Comparison of ENCODE assay signal across 12 mouse cellular contexts in the genomic region with DNA sequence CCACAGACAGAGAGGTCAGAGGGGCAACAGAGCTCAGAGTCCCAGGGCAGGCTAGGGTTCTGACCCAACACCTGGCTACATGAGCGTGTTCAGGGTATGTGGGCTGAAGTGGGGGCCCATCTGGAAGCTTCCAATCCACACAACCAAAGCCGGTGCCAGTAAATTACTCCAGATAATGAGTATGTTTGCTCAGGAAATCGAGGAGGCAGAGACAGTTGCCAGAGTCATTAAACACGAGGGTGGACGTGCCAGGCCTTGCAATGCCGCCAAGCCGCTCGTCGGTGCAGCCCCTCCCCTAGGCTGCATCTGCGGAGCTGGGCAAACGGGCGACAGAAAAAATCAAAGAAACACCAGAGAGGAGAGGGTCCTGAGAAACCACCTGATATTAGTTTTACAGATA.
DNase-seq lines count a peak whose midpoint lies in the region; ATAC-seq and TF ChIP-seq lines count a peak whose summit lies in the region.
"Had no signal": no experiment of that assay in that cellular context is flagged by ENCODE, and none has a peak within 500 bp of the region (broad histone marks: within the 10 kb centered on the region; RNA-seq: fewer than 3 reads in every experiment).

No protein-coding gene starts in this region.

- DNase-seq in frontal cortex, postnatal 10 days (ENCODE audit: low spot score in 2 of 2) = peak; percentile 35 to 42
- DNase-seq in frontal cortex, postnatal 25 days (ENCODE audit: low spot score in 2 of 2) = no peak
- DNase-seq in lung, adult 2 months = peak; percentile 3
- DNase-seq in lung, postnatal 0 days (ENCODE audit: low spot score) = no peak
- peak; percentile 77 for DNase-seq in forebrain, postnatal 0 days
- peak; percentile 26 for DNase-seq in lung, postnatal 36 days
- no peak for DNase-seq in cerebellum, adult 2 months
- DNase-seq in cerebellum, adult 8-10 months = no peak
- DNase-seq: adrenal gland, postnatal 25 days; cerebellum, postnatal 36 days; gastrocnemius, postnatal 36 days; liver, postnatal 0 days had no signal

- no peak for ATAC-seq in lung, postnatal 0 days
- peak; percentile 79 for ATAC-seq in forebrain, postnatal 0 days
- ATAC-seq: liver, postnatal 0 days had no signal

- H3K9me3 ChIP-seq in lung, postnatal 0 days (ENCODE audit: low read length) = no peaks in the 10 kb centered on the region
- no peaks in the 10 kb centered on the region for H3K9me3 ChIP-seq in forebrain, postnatal 0 days (ENCODE audit: low read length)

- TF ChIP-seq CTCF in lung, adult 2 months (IDR thresholded peaks at IDR 0.05; ENCODE audit: insufficient read depth, low read length) = no peak
- TF ChIP-seq CTCF in lung, postnatal 0 days (IDR thresholded peaks at IDR 0.05) = no peak
- no peak for TF ChIP-seq CTCF in forebrain, postnatal 0 days (IDR thresholded peaks at IDR 0.05; ENCODE audit: low read depth)
- no peak for TF ChIP-seq CTCF in cerebellum, adult 2 months (IDR thresholded peaks at IDR 0.05; ENCODE audit: borderline replicate concordance, insufficient read depth, low read depth, low read length)

- TF ChIP-seq EP300 in lung, postnatal 0 days (IDR thresholded peaks at IDR 0.05) = no peak

- no peak for TF ChIP-seq POLR2A in lung, adult 2 months (IDR thresholded peaks at IDR 0.05; ENCODE audit: borderline replicate concordance, extremely low read depth, low read depth, low read length)
- no peak for TF ChIP-seq POLR2A in cerebellum, adult 2 months (IDR thresholded peaks at IDR 0.05; ENCODE audit: borderline replicate concordance, insufficient read depth, low read length)

- no peak overlapping the region for H3K27ac ChIP-seq in lung, postnatal 0 days (ENCODE audit: low read length)
- no peak overlapping the region for H3K27ac ChIP-seq in forebrain, postnatal 0 days (ENCODE audit: low read depth, low read length)
- no peak overlapping the region for H3K27ac ChIP-seq in cerebellum, adult 2 months (ENCODE audit: insufficient read depth, low read length)

- no peaks in the 10 kb centered on the region for H3K27me3 ChIP-seq in lung, postnatal 0 days (replicated peaks; ENCODE audit: insufficient read depth, low read length)
- H3K27me3 ChIP-seq in forebrain, postnatal 0 days (ENCODE audit: insufficient read depth, low read length) = no peaks in the 10 kb centered on the region; the same call in 1 of the 2 replicates
- no peaks in the 10 kb centered on the region for H3K27me3 ChIP-seq in cerebellum, adult 2 months (ENCODE audit: control insufficient read depth, insufficient read depth, low read length)

- H3K4me2 ChIP-seq in lung, postnatal 0 days (replicated peaks; ENCODE audit: low read depth, low read length) = no peak overlapping the region
- no peak overlapping the region for H3K4me2 ChIP-seq in forebrain, postnatal 0 days (ENCODE audit: low read depth)

- WGBS in lung, adult 2 months = 44% methylated on average over 12 of the region's 12 CpGs
- WGBS in lung, postnatal 0 days = 51% methylated on average over 12 of the region's 12 CpGs
- WGBS in forebrain, postnatal 0 days = 38% methylated on average over 12 of the region's 12 CpGs
- 16% methylated on average over 12 of the region's 12 CpGs for WGBS in cerebellum, adult 2 months

- no peak overlapping the region for H3K9ac ChIP-seq in lung, postnatal 0 days (replicated peaks; ENCODE audit: low read depth)
- H3K9ac ChIP-seq in forebrain, postnatal 0 days = no peak overlapping the region
- H3K9ac ChIP-seq: liver, postnatal 0 days had no signal

- H3K36me3 ChIP-seq in lung, postnatal 0 days (ENCODE audit: insufficient read depth, low read length) = no peaks in the 10 kb centered on the region
- H3K36me3 ChIP-seq in forebrain, postnatal 0 days (ENCODE audit: insufficient read depth) = no peaks in the 10 kb centered on the region

- no peak overlapping the region for H3K4me3 ChIP-seq in lung, adult 2 months (replicated peaks; ENCODE audit: extremely low read depth, low read depth, low read length)
- H3K4me3 ChIP-seq in lung, postnatal 0 days (ENCODE audit: low read depth, low read length) = no peak overlapping the region
- no peak overlapping the region for H3K4me3 ChIP-seq in forebrain, postnatal 0 days (ENCODE audit: low read depth, low read length)
- H3K4me3 ChIP-seq in cerebellum, adult 2 months (replicated peaks; ENCODE audit: insufficient read depth, low read depth, low read length) = no peak overlapping the region

- H3K4me1 ChIP-seq in lung, adult 2 months (ENCODE audit: control insufficient read depth, insufficient read depth, low read length) = no peaks in the 10 kb centered on the region
- no peaks in the 10 kb centered on the region for H3K4me1 ChIP-seq in lung, postnatal 0 days (ENCODE audit: insufficient read depth, low read depth, low read length)
- no peaks in the 10 kb centered on the region for H3K4me1 ChIP-seq in forebrain, postnatal 0 days (ENCODE audit: insufficient read depth)
- no peaks in the 10 kb centered on the region for H3K4me1 ChIP-seq in cerebellum, adult 2 months (ENCODE audit: control insufficient read depth, insufficient read depth, low read length)

Comparison
In these comparisons a context has a peak if more than half of its experiments do, and no peak if none do; other contexts are left out.
1. DNase-seq: peak in frontal cortex, postnatal 10 days (2 of 2), lung, adult 2 months (single experiment), forebrain, postnatal 0 days (single experiment) and lung, postnatal 36 days (single experiment); none in frontal cortex, postnatal 25 days (0 of 2), lung, postnatal 0 days (single experiment), cerebellum, adult 2 months (0 of 2) and cerebellum, adult 8-10 months (single experiment).